Mouse (Mus musculus) layer of hippocampus, postnatal 14 days (tissue): ENCODE data around the gene Mettl8. TPM values are rescaled to one million over a fixed set of nuclear protein-coding genes. Genes with fewer than 3 reads are reported as not detected.

Source experiments
- DNase-seq, 2 experiments: peaks; one replicate each; pipeline ENCODE4 v3.0.0; 2021 to 2022; ENCODE audit warnings: low spot score in 2 of 2, mixed read lengths in 1 of 2
- total RNA-seq, 2 experiments: library from RNA; stranded (reverse); gene quantifications; 2 replicates each; pipeline ENCODE4 v1.2.3; 2021

Gene Mettl8
- total RNA-seq, 2 experiments from 2014 or later = 14.9 to 15.6 TPM

- DNase-seq = no peak
Measured at GRCm38 (mm10) chr2:70933516-70933915, 121.9 kb downstream of the Mettl8 start.

- DNase-seq = no peak
Measured at GRCm38 (mm10) chr2:70932965-70933364, 122.4 kb downstream of the Mettl8 start.

DNA sequence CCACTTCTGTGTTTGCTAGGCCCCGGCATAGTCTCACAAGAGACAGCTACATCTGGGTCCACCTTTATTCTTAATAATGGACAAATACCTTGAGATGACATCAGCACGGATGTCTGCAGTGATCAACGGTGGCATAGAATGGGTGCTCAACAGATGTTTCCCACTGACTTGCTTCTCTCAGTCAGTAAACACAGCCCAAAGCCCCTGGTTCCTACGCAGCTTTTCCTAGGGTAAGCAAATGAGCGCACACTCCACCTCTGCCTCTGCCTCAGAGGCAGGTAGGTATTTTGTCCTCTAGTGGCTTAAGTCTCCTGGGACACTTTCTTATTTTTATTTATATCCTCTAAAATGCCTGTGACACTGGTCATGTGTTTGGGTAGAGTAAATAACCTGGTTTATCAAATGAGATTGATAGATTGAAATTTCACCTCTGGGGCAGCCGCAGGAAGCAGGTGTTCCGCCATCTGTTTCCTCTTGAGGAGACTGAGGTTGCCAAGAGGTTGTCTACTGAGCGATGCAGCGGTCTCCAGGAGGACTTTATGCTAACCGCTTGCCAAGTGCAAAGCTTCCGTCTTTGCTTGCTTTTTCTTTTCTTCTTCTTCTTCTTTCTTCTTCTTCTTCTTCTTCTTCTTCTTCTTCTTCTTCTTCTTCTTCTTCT, 124.6 kb downstream of the Mettl8 start:
- no peak for DNase-seq

GRCm38 (mm10) chr2:70929714-70930113, 125.7 kb downstream of the Mettl8 start:
- DNase-seq = no peak

DNA sequence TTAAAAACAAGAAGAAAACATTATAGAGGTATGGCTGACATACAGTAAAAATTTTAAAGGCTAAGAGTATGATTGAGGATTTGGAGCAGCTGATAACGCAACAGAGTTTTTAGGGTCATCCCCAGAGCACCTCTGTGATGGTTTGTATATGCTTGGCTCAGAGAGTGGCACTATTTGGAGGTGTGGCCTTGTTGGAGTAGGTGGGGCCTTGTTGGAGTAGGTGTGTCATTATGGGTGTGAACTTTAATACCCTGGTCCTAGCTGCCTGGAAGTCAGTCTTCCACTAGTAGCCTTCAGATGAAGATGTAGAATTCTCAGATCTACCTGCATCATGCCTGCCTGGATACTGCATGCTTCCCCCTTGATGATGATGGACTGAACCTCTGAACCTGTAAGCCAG, 131.3 kb downstream of the Mettl8 start:
- DNase-seq = no peak

DNA sequence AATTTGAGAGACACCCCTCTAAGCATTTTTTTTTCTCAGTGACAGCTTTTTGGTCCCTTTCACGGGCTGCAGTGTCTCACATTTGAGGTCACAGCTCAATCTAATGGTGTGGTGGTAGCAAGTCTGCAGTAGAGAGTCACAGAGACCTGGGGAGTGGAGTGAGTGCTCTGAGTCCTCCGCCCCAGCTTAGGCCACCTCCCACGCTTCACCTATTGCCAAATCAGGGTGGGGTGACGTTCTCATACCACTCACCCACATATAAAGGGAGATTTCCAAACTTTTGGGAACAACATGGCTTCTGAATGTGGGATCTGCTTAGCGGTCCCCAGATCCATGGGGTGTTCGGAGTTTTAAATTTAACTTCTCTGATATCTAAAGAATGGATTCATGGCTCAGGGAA, 132.6 kb downstream of the Mettl8 start:
- no peak for DNase-seq

DNA sequence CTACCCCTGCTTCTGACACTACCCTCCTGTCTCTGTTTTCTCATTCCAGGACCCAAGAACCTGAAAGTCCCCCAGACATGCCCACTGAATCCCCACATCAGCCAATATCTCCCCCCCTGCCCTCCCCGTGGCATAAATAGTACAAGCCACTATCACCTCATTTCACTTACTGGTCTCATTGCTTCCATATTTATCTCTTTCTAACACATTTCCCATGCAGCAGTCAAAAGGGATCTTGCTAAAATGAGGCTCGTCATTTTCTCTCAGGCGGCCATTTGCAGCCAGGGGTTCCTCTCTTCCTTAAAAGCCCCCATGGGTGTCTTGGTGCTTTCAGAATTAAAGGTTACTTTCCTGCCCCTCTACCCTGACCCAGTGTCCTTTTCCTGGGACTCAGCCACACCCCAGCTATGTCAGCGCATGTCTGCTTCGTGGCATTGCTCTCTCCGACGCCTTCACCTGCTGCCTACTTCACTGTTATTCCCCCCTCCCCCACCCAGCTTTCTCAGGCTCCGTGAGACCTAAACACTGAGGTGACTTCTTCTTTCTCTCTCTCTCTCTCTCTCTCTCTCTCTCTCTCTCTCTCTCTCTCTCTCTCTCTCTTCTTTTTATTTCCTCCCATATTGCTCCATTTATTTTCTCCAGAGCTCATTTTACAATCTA, 134.3 kb downstream of the Mettl8 start:
- no peak for DNase-seq

GRCm38 (mm10) chr2:70919913-70920522, 135.4 kb downstream of the Mettl8 start:
- no peak for DNase-seq

- DNase-seq = no peak
Measured at GRCm38 (mm10) chr2:70918516-70918915, 136.9 kb downstream of the Mettl8 start.

Other genes starting within 250 kb of the Mettl8 start
- 10 to 100 TPM; 63.5 to 64.9 TPM for gene Tlk1, start 229.9 kb downstream of the Mettl8 start, total RNA-seq
- 10 to 100 TPM; 11.9 to 13.4 TPM for gene Dcaf17, start 255 bp downstream of the Mettl8 start, total RNA-seq
- gene Cybrd1, start 62.3 kb upstream of the Mettl8 start, total RNA-seq = 10 to 100 TPM in 1 of 2 experiments, 1 to 10 TPM in 1; 10.0 to 10.3 TPM
- 100 to 1,000 TPM; 143 to 146 TPM for gene Dync1i2, start 156.1 kb upstream of the Mettl8 start, total RNA-seq